Mouse (Mus musculus) bone marrow macrophage, adult 2 months (primary cell): ENCODE measurements around the gene Copg2.

Experiments used
- CTCF ChIP-seq: IDR thresholded peaks from 2 replicates; pipeline ENCODE4 v1.5.1; 2012; ENCODE audit warnings: low read depth, mild to moderate bottlenecking, low read length, moderate library complexity
- POLR2A ChIP-seq: IDR thresholded peaks from 2 replicates; pipeline ENCODE4 v1.6.1; 2012; ENCODE audit warnings: mild to moderate bottlenecking, low read depth, low read length, borderline replicate concordance

DNA sequence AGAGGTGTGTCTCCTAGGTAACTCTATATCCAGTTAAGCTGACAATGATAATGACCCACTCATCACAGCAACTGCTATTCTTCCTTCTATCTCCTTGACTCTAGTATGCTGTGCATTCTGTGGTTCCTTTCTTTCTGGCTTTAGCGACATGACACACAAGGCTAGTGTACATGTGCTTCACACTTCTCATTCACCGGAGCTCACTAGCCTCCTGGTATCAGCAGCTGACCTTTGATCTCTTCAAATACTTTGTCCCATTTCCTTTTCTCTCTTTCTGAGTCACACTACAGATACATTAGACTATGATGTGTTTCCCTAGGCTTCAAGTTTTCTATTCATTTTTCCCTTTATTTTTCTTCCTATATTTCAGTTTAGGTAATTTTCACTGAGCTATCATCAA lies 41.4 kb downstream of the Copg2 start:
- TF ChIP-seq POLR2A (no peak), CTCF (no peak)
